Mouse (Mus musculus) limb, embryonic 13.5 days (tissue): ENCODE data around the gene Fuom. TPM values are rescaled to one million over a fixed set of nuclear protein-coding genes. Genes with fewer than 3 reads are reported as not detected.

Source experiments
- ATAC-seq: fragments of 200-750 bp; cut with Nextera tagmentation; 2 replicates; pipeline ENCODE4 v1.8.0; 2017; ENCODE audit warnings: low read depth, moderate number of reproducible peaks, moderate TSS enrichment; ENCODE audit not compliant: low FRiP score
- H3K27ac ChIP-seq: fragments of 300-500 bp; sonication (generic); 2 replicates; pipeline ENCODE4 v1.5.1; 2015; ENCODE audit warnings: inconsistent platforms, mild to moderate bottlenecking, moderate library complexity
- H3K27me3 ChIP-seq: fragments of 300-500 bp; sonication (generic); 2 replicates; pipeline ENCODE4 v1.6.1; 2015; ENCODE audit warnings: mild to moderate bottlenecking, inconsistent platforms
- H3K36me3 ChIP-seq: fragments of 300-500 bp; sonication (generic); 2 replicates; pipeline ENCODE4 v1.6.1; 2015; ENCODE audit warnings: inconsistent platforms, mild to moderate bottlenecking, moderate library complexity
- H3K4me1 ChIP-seq: fragments of 300-500 bp; sonication (generic); 2 replicates; pipeline ENCODE4 v1.6.1; 2015; ENCODE audit warnings: inconsistent platforms
- H3K4me2 ChIP-seq: fragments of 300-500 bp; sonication (generic); replicated peaks from 2 replicates; pipeline ENCODE4 v1.6.1; 2015; ENCODE audit warnings: inconsistent platforms, mild to moderate bottlenecking, moderate library complexity
- H3K4me3 ChIP-seq: fragments of 300-500 bp; sonication (generic); 2 replicates; pipeline ENCODE4 v1.5.1; 2015; ENCODE audit warnings: moderate library complexity, mild to moderate bottlenecking, inconsistent platforms
- H3K9ac ChIP-seq: fragments of 300-500 bp; sonication (generic); 2 replicates; pipeline ENCODE4 v1.6.1; 2015; ENCODE audit warnings: mild to moderate bottlenecking, inconsistent platforms
- H3K9me3 ChIP-seq: fragments of 300-500 bp; sonication (generic); 2 replicates; pipeline ENCODE4 v1.6.1; 2016; ENCODE audit warnings: inconsistent platforms
- WGBS: fragments of 180-500 bp; shearing (Covaris S2); methylation state at CpG from one replicate; pipeline ENCODE4 v1.1.7; 2015; 5-methylcytosine and 5-hydroxymethylcytosine counted together
- polyA plus RNA-seq: library from polyadenylated mRNA; unstranded; fragments of >200 nt; fragmentation: Nextera tagmentation; extraction: Ambion mirVana; gene quantifications from 2 replicates; pipeline ENCODE4 v1.2.1, GENCODE M21; 2015

Fuom gene
- polyA plus RNA-seq, 1 experiment from 2014 or later: 24.9 TPM

DNA sequence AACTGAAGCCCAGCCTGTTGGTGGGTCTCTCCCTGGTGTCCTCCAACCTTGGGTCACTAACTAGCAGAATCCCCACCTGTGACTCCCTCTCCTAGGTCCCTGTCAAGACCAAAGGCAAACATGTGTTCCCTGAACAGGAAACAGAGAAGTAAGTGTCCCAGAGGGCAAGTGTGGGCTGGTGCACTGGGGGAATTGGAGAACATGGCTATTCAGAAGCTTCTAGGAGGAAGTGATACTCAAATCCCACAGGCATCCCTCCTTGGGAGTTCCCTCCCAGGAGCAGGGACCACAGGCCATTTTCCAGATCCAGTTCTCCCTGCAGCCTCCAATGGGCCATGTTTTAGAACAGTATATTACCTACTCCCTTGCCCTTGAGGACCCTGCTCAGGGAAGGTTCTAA lies 6.2 kb downstream of the Fuom start:
- no peak overlapping the region for H3K27ac ChIP-seq
- no peak for ATAC-seq
- 0 out of 2 replicates have a peak, but pooled peaks cover 4% of the 10 kb centered on the region for H3K36me3 ChIP-seq
- no peak overlapping the region for H3K9ac ChIP-seq
- 0 out of 2 replicates have a peak, but pooled peaks cover 5% of the 10 kb centered on the region for H3K4me1 ChIP-seq
- no peaks in the 10 kb centered on the region for H3K9me3 ChIP-seq
- no peak overlapping the region for H3K4me3 ChIP-seq
- no peak overlapping the region for H3K4me2 ChIP-seq
- H3K27me3 ChIP-seq: no peaks in the 10 kb centered on the region

DNA sequence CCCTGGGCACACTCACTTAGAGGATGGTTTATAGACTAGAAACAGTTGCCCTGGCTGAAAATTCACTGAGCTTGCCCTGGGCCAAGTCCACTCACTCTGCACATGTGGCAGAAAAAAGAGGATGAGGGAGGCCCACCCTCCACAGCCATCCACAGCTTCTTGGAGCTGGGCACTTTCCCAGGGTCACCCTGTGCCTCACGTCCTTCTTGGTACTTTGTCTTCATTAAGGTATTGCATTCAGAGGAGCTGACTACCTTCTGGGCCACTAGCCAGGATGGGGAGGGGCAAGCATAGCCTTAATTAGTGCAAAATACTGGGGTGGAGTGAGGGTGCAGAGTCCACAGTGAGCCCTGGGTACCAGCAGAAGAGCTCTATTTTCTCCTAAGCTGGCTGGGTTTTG lies 6.7 kb downstream of the Fuom start:
- Histone ChIP-seq H3K27me3 (no peaks in the 10 kb centered on the region), H3K36me3 (0 out of 2 replicates have a peak, but pooled peaks cover 4% of the 10 kb centered on the region), H3K9me3 (no peaks in the 10 kb centered on the region), H3K4me1 (0 out of 2 replicates have a peak, but pooled peaks cover 5% of the 10 kb centered on the region), H3K4me2 (no peak overlapping the region), H3K9ac (no peak overlapping the region), H3K27ac (no peak overlapping the region), H3K4me3 (no peak overlapping the region)
- 27% methylated on average over 1 of the region's 1 CpGs for WGBS
- no peak for ATAC-seq

DNA sequence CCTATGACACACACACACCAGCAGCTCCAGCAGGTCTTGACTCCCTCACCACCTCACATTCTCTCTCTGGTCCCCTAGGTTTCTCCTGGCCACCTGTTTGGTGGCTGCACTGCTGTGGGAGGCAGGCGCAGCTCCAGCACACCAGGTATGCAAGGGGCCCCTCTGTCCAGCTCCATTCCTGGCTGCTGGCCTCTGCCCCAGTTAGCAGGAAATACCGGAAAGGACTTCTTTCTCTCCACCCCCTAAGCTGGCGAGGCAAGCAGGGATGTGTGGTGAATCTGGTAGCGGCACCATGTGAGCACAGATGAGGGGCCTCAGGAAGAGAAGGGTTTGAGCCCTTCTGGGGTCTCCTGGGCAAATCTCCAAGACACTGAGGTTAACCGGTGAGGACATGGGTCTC lies 7.3 kb downstream of the Fuom start:
- Histone ChIP-seq H3K36me3 (0 out of 2 replicates have a peak, but pooled peaks cover 4% of the 10 kb centered on the region), H3K27ac (no peak overlapping the region), H3K4me3 (no peak overlapping the region), H3K9me3 (no peaks in the 10 kb centered on the region), H3K27me3 (no peaks in the 10 kb centered on the region), H3K4me2 (no peak overlapping the region), H3K4me1 (0 out of 2 replicates have a peak, but pooled peaks cover 5% of the 10 kb centered on the region), H3K9ac (no peak overlapping the region)
- no peak for ATAC-seq
- 46% methylated on average over 5 of the region's 5 CpGs for WGBS

DNA sequence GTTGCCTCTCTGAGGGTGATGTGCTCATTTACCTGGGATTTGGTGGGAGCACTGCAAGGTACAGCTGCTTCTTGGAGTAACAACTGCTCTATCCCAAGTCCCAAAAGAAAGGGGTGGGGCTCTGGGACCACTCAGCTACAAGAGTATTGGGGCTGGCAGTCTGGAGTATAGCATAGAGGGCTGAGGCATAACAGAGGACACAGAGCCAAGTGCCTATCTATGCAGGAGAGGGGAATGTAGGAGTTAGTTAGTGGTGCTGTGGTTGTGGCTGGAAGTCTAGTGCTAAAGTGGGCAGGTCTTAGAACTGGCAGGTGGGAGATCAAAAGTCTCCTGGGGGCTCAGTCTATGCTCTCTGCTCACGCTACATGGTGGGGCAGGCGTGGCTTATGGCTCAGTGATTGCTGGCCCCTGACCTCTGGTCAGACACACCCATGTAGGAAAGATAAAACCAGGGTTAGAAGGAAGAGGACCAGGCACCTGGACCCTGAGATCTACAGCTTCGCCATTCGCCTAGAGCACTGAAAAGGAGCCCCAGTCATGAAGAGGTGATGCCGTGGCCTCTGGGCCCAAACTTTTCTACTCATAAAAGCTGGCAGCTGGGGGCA lies 9.2 kb downstream of the Fuom start, which contains the start of gene Prap1:
Prap1 (plus strand) TSS at position 472 of the 605 bp plus-strand sequence.
- no peak within 1 kb of the TSS for H3K4me3 ChIP-seq
- 0 out of 2 replicates have a peak, but pooled peaks cover 5% of the 10 kb centered on the region for H3K4me1 ChIP-seq
- no peak within 1 kb of the TSS for H3K4me2 ChIP-seq
- no peaks in the 10 kb centered on the region for H3K27me3 ChIP-seq
- ATAC-seq: no peak
- no peak within 1 kb of the TSS for H3K9ac ChIP-seq
- H3K9me3 ChIP-seq: no peaks in the 10 kb centered on the region
- 65% methylated on average over 5 of the region's 5 CpGs for WGBS
- H3K27ac ChIP-seq: no peak within 1 kb of the TSS
- 0 out of 2 replicates have a peak, but pooled peaks cover 2% of the 10 kb centered on the region for H3K36me3 ChIP-seq

DNA sequence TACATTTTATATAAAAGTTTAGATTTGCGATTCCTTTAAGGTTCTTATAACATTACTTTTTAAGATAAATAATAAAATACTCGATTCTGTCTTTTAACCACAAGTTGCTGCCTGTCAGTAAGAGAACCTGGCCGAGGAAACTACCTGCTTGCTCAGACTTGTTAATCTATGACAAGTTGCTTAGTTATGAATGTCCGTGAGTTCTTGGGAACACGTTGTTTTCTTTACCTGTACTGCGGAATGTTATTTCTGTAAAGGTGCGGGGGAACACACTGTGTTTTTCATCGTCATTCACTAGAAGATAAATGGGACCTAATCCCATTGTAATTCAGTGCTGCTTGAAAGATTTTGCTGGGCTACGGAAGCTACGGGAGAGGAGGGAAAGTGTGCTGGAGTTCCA lies 11.6 kb downstream of the Fuom start:
- Histone ChIP-seq H3K4me1 (0 out of 2 replicates have a peak, but pooled peaks cover 5% of the 10 kb centered on the region), H3K36me3 (no peaks in the 10 kb centered on the region), H3K4me3 (no peak overlapping the region), H3K9me3 (no peaks in the 10 kb centered on the region), H3K27ac (no peak overlapping the region), H3K27me3 (no peaks in the 10 kb centered on the region), H3K9ac (no peak overlapping the region), H3K4me2 (no peak overlapping the region)
- 73% methylated on average over 10 of the region's 10 CpGs for WGBS
- ATAC-seq: no peak

DNA sequence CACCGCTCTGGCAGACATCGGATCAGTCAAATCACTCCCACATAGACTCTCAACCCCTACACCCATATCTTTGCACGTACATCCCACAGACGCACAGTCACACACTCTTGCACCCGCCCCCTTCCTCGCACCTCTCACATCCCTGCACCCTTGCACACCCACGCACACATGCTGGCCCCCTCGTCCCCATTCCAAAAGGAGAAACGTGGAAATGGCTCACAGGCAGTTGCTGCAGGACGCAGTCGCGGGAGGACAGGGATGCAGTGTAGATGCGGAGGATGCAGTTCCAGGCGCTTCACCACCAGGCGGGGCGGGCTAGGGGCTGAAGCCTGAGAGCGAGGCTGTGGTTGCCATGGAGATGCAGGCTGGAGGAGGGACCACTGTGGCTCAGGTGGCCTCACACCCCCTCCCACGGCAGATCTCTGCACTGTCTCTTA lies 20.0 kb downstream of the Fuom start, which contains the start of gene Caly:
Caly (minus strand) TSS at position 307 of the 437 bp plus-strand sequence.
- no peak within 1 kb of the TSS for H3K9ac ChIP-seq
- H3K27ac ChIP-seq: no peak within 1 kb of the TSS
- 6% methylated on average over 18 of the region's 18 CpGs for WGBS
- peaks cover 54% of the 10 kb centered on the region for H3K27me3 ChIP-seq
- ATAC-seq: no peak
- H3K4me1 ChIP-seq: peaks cover 20% of the 10 kb centered on the region
- H3K4me3 ChIP-seq: peak within 1 kb of the TSS; percentile 37; the same call in 1 of the 2 replicates
- no peaks in the 10 kb centered on the region for H3K9me3 ChIP-seq
- peak within 1 kb of the TSS; percentile 61 for H3K4me2 ChIP-seq
- no peaks in the 10 kb centered on the region for H3K36me3 ChIP-seq

DNA sequence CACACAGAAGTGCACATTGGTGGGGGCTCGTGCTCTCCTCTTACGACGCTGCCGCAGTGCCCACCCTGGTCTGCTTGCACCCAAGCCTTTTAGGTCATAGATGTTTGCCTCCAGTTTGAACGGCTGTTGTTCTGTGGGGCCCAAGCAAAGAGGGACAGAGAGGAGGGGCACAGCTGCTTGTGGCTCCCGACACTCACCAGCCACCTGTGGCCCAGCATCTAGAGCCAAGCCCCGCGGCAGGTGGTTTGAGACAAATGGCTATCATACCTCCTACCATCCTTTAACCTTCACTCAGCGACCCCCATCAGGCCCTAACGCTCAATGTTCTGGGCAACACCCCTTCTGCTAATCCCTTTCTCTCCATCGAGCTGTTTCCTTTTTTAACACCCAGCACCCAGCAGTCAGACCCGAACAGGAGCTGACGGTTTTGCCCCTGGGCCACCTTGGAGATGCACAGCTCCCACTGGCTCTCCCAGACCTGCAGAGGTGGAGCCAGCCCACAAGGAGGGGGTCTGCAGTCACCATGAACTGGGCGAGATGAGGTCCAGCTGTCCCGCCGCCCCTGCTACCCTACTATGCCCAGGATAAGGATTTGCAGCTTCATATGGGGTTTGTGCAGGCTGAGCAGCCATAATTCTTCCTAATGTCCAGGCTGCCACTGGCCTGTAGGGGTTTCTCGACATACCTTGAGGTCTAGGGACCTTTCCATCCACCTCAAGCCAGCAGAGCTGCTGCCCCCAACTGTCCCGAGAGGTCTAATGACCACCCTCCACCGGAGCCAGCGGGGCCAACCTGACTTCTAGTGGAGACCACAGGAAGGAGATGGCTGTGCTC lies 20.6 kb downstream of the Fuom start:
- Histone ChIP-seq H3K4me1 (peaks cover 20% of the 10 kb centered on the region), H3K27me3 (peaks cover 54% of the 10 kb centered on the region), H3K9ac (no peak overlapping the region), H3K4me2 (peak overlapping the region; percentile 61), H3K9me3 (no peaks in the 10 kb centered on the region), H3K36me3 (no peaks in the 10 kb centered on the region), H3K27ac (no peak overlapping the region), H3K4me3 (peak overlapping the region; percentile 37; the same call in 1 of the 2 replicates)
- no peak for ATAC-seq
- 18% methylated on average over 20 of the region's 20 CpGs for WGBS

DNA sequence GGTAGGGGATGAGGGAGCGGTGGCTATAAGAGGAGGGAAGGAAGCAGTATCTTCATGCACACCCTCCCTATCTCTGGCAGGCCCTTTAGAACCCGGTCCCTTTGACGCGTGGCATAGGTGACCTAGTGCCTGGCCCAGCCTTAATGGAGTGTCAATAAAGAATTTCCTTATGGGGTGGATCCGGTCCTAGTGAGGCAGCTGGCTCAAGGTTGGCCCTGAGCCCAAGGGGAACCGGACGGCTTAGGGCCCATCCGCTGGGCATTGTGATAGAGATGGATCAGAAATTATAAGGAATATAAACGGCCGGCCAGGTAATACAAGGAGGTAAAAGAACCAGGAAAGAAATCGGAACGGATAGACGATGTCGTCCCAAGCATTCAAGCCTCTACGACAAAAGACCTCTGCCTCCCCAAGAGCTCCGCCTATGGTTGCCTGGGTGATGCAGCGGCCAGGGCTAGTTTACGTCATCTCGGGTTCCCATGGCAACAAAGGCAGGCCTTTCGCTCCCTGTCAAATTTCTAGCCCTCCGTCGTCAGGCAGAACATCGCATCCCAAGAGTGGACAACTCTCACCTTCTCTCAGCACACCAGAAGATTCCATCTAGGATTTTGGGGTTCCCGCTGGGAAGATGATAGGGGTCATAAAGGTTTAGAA lies 21.6 kb downstream of the Fuom start:
- Histone ChIP-seq H3K36me3 (no peaks in the 10 kb centered on the region), H3K9ac (peak overlapping the region; percentile 56), H3K9me3 (no peaks in the 10 kb centered on the region), H3K27me3 (peaks cover 58% of the 10 kb centered on the region), H3K4me3 (peak overlapping the region; percentile 37), H3K4me1 (peaks cover 20% of the 10 kb centered on the region), H3K4me2 (peak overlapping the region; percentile 61), H3K27ac (no peak overlapping the region)
- ATAC-seq: peak; percentile 74
- 4% methylated on average over 24 of the region's 24 CpGs for WGBS

DNA sequence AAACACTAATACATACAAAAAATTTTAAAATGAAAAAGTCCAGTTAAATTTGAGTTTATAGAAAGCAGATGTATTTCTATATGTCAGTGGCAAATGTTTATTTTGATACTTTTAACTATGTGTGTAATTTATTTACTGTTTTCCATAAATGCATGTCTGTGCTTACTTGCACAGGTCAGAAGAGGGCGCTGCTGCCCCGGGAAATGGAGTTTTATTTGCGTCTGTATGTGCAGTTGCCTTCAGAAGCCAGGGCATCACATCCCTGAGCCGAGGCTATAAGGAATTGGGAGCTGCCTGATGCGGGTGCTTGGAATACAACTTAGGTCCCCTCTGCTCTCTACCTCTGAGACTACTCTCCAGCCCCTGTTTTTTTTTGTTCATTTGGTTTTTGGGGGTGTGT lies 23.5 kb downstream of the Fuom start:
- 4% methylated on average over 5 of the region's 5 CpGs for WGBS
- peaks cover 58% of the 10 kb centered on the region for H3K27me3 ChIP-seq
- ATAC-seq: no peak

DNA sequence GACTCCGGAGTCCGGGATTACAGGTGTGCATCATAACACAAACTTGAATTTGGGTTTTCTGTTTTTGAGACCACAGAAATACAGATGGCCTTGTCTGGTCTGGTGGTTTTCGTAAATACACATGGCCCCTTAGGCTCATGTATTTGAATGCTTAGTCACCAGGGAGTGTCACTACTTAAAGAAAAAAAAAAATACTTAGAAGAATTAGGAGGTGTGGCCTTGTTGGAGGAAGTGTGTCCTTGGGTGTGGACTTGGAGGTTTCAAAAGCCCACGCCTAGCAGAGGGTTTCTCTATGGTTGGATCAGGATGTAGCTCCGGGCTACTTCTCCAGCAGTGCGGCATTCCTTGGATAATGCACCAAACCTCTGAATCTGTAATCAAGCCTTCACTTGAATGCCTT lies 24.5 kb downstream of the Fuom start:
- no peaks in the 10 kb centered on the region for H3K36me3 ChIP-seq
- peaks cover 55% of the 10 kb centered on the region for H3K27me3 ChIP-seq
- ATAC-seq: no peak
- H3K4me1 ChIP-seq: peaks cover 20% of the 10 kb centered on the region
- H3K9ac ChIP-seq: no peak overlapping the region
- no peak overlapping the region for H3K27ac ChIP-seq
- WGBS: 75% methylated on average over 6 of the region's 6 CpGs
- H3K4me2 ChIP-seq: no peak overlapping the region
- no peak overlapping the region for H3K4me3 ChIP-seq
- H3K9me3 ChIP-seq: no peaks in the 10 kb centered on the region

More for the DNA sequence above, 23.5 kb downstream of the Fuom start:
- no peaks in the 10 kb centered on the region for H3K9me3 ChIP-seq
- H3K27ac ChIP-seq: no peak overlapping the region
- H3K4me3 ChIP-seq: no peak overlapping the region
- no peaks in the 10 kb centered on the region for H3K36me3 ChIP-seq
- no peak overlapping the region for H3K9ac ChIP-seq
- peaks cover 20% of the 10 kb centered on the region for H3K4me1 ChIP-seq
- H3K4me2 ChIP-seq: no peak overlapping the region

DNA sequence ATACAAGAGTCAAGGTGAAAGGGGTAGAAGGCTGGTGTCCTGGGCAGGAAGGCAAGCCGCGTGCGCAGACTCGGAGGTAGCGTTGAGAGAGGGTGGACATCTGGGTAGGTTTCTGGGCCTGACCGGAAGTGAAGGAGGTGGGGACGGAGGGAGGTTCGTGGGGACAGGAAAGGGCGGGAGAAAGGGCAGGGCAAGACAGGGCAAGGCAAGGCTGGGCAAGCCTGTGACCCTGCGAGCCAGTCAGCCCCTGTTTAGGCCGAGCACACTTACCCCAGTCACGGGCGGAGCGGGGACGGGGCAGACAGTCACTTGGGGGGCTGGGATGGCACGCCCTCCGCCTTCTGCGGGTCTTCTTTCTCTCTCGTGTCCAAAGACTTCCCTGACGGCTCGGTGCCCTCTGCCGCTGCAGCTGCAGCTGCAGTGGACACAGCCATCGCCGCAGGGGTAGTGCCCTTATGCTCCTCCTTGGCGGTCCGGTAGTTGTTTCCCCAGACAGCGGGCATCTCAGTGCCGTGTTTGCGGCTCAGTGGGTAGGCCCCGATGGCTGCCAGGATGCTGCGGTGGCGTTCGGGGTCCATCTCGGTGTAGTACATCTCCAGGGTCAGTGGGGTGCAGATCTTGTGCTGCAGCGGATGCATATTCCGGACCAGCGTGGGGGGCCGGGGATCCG lies 32.1 kb downstream of the Fuom start:
- WGBS: 29% methylated on average over 39 of the region's 39 CpGs
- H3K4me3 ChIP-seq: peak overlapping the region; percentile 27
- H3K9me3 ChIP-seq: no peaks in the 10 kb centered on the region
- H3K4me1 ChIP-seq: no peaks in the 10 kb centered on the region
- no peak for ATAC-seq
- H3K27ac ChIP-seq: no peak overlapping the region
- no peaks in the 10 kb centered on the region for H3K36me3 ChIP-seq
- H3K27me3 ChIP-seq: peaks cover 41% of the 10 kb centered on the region
- H3K9ac ChIP-seq: peak overlapping the region; percentile 51
- H3K4me2 ChIP-seq: peak overlapping the region; percentile 55
